Mouse (Mus musculus) myocyte (in vitro differentiated cells): ENCODE results near the gene Enox2.

Source experiments
- CEBPB ChIP-seq: IDR thresholded peaks from 2 replicates; pipeline ENCODE4 v1.6.1; 2011; ENCODE audit warnings: mild to moderate bottlenecking, moderate library complexity; ENCODE audit not compliant: poor library complexity, insufficient read depth, severe bottlenecking
- E2F4 ChIP-seq: IDR thresholded peaks from one replicate; pipeline ENCODE4 v1.6.1; 2011; ENCODE audit warnings: mild to moderate bottlenecking, control low read depth, moderate library complexity; ENCODE audit not compliant: insufficient read depth
- MAX ChIP-seq: IDR thresholded peaks from one replicate; pipeline ENCODE4 v1.6.1; 2011; ENCODE audit warnings: low read depth, mild to moderate bottlenecking, control low read depth
- MYOD1 ChIP-seq, 3 experiments: IDR thresholded peaks; one replicate each; pipeline ENCODE4 v1.6.1; 2011; ENCODE audit warnings: control low read depth in 2 of 3, low read depth in 2 of 3, mild to moderate bottlenecking in 2 of 3, moderate library complexity in 1 of 3; ENCODE audit not compliant: insufficient read length in 2 of 3, control insufficient read depth in 1 of 3
- MYOG ChIP-seq, 3 experiments: IDR thresholded peaks; one replicate each; pipeline ENCODE4 v1.6.1; 2011; ENCODE audit warnings: control low read depth in 2 of 3, low read depth in 2 of 3, mild to moderate bottlenecking in 2 of 3; ENCODE audit not compliant: insufficient read length in 2 of 3, control insufficient read depth in 1 of 3, insufficient read depth in 1 of 3
- POLR2A ChIP-seq: IDR thresholded peaks from one replicate; pipeline ENCODE4 v1.6.1; 2011; ENCODE audit warnings: low read depth, mild to moderate bottlenecking, control low read depth, moderate library complexity; ENCODE audit not compliant: insufficient read length
- REST ChIP-seq: IDR thresholded peaks from one replicate; pipeline ENCODE4 v1.6.1; 2011; ENCODE audit warnings: mild to moderate bottlenecking, control low read depth, moderate library complexity; ENCODE audit not compliant: insufficient read depth, insufficient read length
- SRF ChIP-seq: IDR thresholded peaks from one replicate; pipeline ENCODE4 v1.6.1; 2011; ENCODE audit warnings: low read depth; ENCODE audit not compliant: control insufficient read depth, insufficient read length
- TCF12 ChIP-seq: IDR thresholded peaks from one replicate; pipeline ENCODE4 v1.6.1; 2011; ENCODE audit warnings: mild to moderate bottlenecking, control low read depth; ENCODE audit not compliant: poor library complexity, insufficient read depth, severe bottlenecking
- TCF3 ChIP-seq: IDR thresholded peaks from one replicate; pipeline ENCODE4 v1.6.1; 2011; ENCODE audit warnings: low read depth, control low read depth; ENCODE audit not compliant: insufficient read length
- USF1 ChIP-seq: IDR thresholded peaks from one replicate; pipeline ENCODE4 v1.6.1; 2011; ENCODE audit warnings: low read depth, mild to moderate bottlenecking, control low read depth, moderate library complexity

DNA sequence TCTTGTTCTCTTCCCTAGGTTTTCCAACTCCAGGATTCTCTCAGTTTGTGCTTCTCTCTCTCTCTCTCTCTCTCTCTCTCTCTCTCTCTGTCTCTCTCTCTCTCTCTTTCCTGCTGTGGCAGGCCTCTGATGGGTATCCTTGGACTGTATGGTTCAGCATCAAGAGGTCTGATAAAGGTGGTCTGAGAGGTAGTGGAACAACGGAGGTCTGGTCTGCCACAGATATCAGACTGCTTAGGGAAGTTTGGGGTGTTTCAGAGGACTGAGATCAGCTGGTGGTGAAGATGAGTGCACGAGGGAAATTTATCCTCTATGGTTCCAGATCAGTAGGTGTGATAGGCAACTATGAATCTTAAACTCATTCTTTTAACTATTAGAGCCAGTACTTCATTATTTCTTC is 303.6 kb downstream of the Enox2 start:
- TF ChIP-seq POLR2A (no peak), CEBPB (no peak), MAX (no peak), SRF (no peak), USF1 (no peak), MYOD1 (IDR thresholded peaks at IDR 0.05; ENCODE audit: control insufficient read depth in 1 of 3, insufficient read length in 2 of 3, low read depth in 2 of 3) (no peak), REST (no peak), E2F4 (no peak), MYOG (IDR thresholded peaks at IDR 0.05; ENCODE audit: control insufficient read depth in 1 of 3, insufficient read depth in 1 of 3, insufficient read length in 2 of 3, low read depth in 2 of 3) (no peak), TCF3 (no peak), TCF12 (no peak)
